ENCODE assay signal across 9 mouse cellular contexts in the genomic region with DNA sequence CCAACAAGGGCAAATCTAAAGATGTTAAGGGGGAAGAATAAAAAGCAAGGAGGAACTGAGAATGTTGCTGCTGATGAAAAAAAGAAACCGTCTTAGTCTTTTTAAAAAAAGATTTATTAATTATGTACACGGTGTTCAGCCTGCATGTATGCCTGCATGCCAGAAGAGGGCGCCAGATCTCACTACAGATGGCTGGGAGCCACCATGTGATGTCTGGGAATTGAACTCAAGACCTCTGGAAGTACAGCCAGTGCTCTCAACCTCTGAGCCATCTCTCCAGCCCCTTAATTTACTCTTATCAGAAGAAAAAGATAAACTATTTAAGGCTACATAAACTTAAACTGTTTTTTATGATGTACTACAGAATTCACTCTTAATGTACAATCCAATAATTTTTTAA. TPM values are rescaled to one million over a fixed set of nuclear protein-coding genes. Genes with fewer than 3 reads are reported as not detected.
DNase-seq lines count a peak whose midpoint lies in the region; ATAC-seq and TF ChIP-seq lines count a peak whose summit lies in the region.
"Had no signal": no experiment of that assay in that cellular context is flagged by ENCODE, and none has a peak within 500 bp of the region (broad histone marks: within the 10 kb centered on the region; RNA-seq: fewer than 3 reads in every experiment).

No protein-coding gene starts in this region.

- peaks cover 47% of the 10 kb centered on the region for H3K36me3 ChIP-seq in intestine, postnatal 0 days (ENCODE audit: control insufficient read depth, insufficient read depth)
- H3K36me3 ChIP-seq in intestine, embryonic 15.5 days: peaks cover 17% of the 10 kb centered on the region
- H3K36me3 ChIP-seq in embryonic facial prominence, embryonic 14.5 days (ENCODE audit: control insufficient read depth, insufficient read depth, low read length): peaks cover 88% of the 10 kb centered on the region

- no peaks in the 10 kb centered on the region for H3K9me3 ChIP-seq in intestine, postnatal 0 days (ENCODE audit: control insufficient read depth)
- H3K9me3 ChIP-seq in intestine, embryonic 15.5 days: no peaks in the 10 kb centered on the region
- no peaks in the 10 kb centered on the region for H3K9me3 ChIP-seq in embryonic facial prominence, embryonic 14.5 days (ENCODE audit: control insufficient read depth, low read length)
- H3K9me3 ChIP-seq: megakaryocyte, embryonic 14.5 days had no signal

- TF ChIP-seq CTCF in intestine, postnatal 0 days (IDR thresholded peaks at IDR 0.05; ENCODE audit: low read depth): peak; percentile 85

- H3K27me3 ChIP-seq in intestine, postnatal 0 days (replicated peaks; ENCODE audit: control insufficient read depth, insufficient read depth, low read length): no peaks in the 10 kb centered on the region
- H3K27me3 ChIP-seq in intestine, embryonic 15.5 days (replicated peaks): no peaks in the 10 kb centered on the region
- no peaks in the 10 kb centered on the region for H3K27me3 ChIP-seq in embryonic facial prominence, embryonic 14.5 days (replicated peaks; ENCODE audit: control insufficient read depth, insufficient read depth, low read length)
- H3K27me3 ChIP-seq: megakaryocyte, embryonic 14.5 days had no signal

- no peaks in the 10 kb centered on the region for H3K4me1 ChIP-seq in intestine, postnatal 0 days (replicated peaks; ENCODE audit: control insufficient read depth, insufficient read depth, low read length)
- no peaks in the 10 kb centered on the region for H3K4me1 ChIP-seq in intestine, embryonic 15.5 days (replicated peaks)
- H3K4me1 ChIP-seq in embryonic facial prominence, embryonic 14.5 days (ENCODE audit: control insufficient read depth, insufficient read depth, low read length): no peaks in the 10 kb centered on the region

- no peak for ATAC-seq in intestine, postnatal 0 days
- no peak for ATAC-seq in intestine, embryonic 15.5 days
- ATAC-seq in CD4-positive, CD25-positive, alpha-beta regulatory T cell, adult 4 months: peak; percentile 81
- no peak for ATAC-seq in embryonic facial prominence, embryonic 14.5 days (ENCODE audit: low read depth)

- H3K4me3 ChIP-seq in intestine, postnatal 0 days (ENCODE audit: low read depth, low read length): no peak overlapping the region
- H3K4me3 ChIP-seq in intestine, embryonic 15.5 days (replicated peaks): no peak overlapping the region
- no peak overlapping the region for H3K4me3 ChIP-seq in embryonic facial prominence, embryonic 14.5 days (ENCODE audit: low read depth, low read length)
- H3K4me3 ChIP-seq: megakaryocyte, embryonic 14.5 days had no signal

- H3K4me2 ChIP-seq in intestine, postnatal 0 days (replicated peaks; ENCODE audit: low read depth): no peak overlapping the region
- no peak overlapping the region for H3K4me2 ChIP-seq in intestine, embryonic 15.5 days (replicated peaks)
- H3K4me2 ChIP-seq in embryonic facial prominence, embryonic 14.5 days (ENCODE audit: low read depth, low read length): no peak overlapping the region

- WGBS in intestine, postnatal 0 days: 24% methylated on average over 3 of the region's 3 CpGs
- WGBS in intestine, embryonic 15.5 days: 28% methylated on average over 3 of the region's 3 CpGs
- 40% methylated on average over 3 of the region's 3 CpGs for WGBS in embryonic facial prominence, embryonic 14.5 days

- intact Hi-C loops in left cerebral cortex, postnatal 36 days (cut with DNase I): loop anchor here (2.0 to 5.0 kb wide), 2 partner anchors 72 to 319 kb away; no protein-coding TSS in a partner anchor

- no peak overlapping the region for H3K27ac ChIP-seq in intestine, postnatal 0 days (ENCODE audit: low read depth, low read length)
- no peak overlapping the region for H3K27ac ChIP-seq in intestine, embryonic 15.5 days
- no peak overlapping the region for H3K27ac ChIP-seq in embryonic facial prominence, embryonic 14.5 days (replicated peaks; ENCODE audit: low read depth, low read length)

- H3K9ac ChIP-seq in intestine, postnatal 0 days (ENCODE audit: low read depth, low read length): no peak overlapping the region
- H3K9ac ChIP-seq in intestine, embryonic 15.5 days: no peak overlapping the region
- no peak overlapping the region for H3K9ac ChIP-seq in embryonic facial prominence, embryonic 14.5 days (ENCODE audit: low read depth, low read length)

- peak; percentile 68 to 73 for DNase-seq in adrenal gland, postnatal 36 days
- peak; percentile 42 for DNase-seq in embryonic facial prominence, embryonic 14.5 days (ENCODE audit: low spot score)
- DNase-seq in left cerebral cortex, postnatal 36 days (ENCODE audit: low spot score in 2 of 2): peak; percentile 19 to 29
- DNase-seq in retina, postnatal 7 days (ENCODE audit: low read depth, low spot score): peak; percentile 36
- DNase-seq in urinary bladder, postnatal 10 days (ENCODE audit: low spot score): peak; percentile 15

RNA-seq across cellular contexts. Expression of a gene that starts 16.7 kb away (rescaled TPM):
- 41.2 and 45.4 TPM in 2 replicates for polyA plus RNA-seq in intestine, postnatal 0 days (2015; fragmentation: Nextera tagmentation; extraction: Ambion mirVana)
- 112 and 129 TPM in 2 replicates for polyA plus RNA-seq in intestine, embryonic 15.5 days (2015; fragmentation: Nextera tagmentation; extraction: Ambion mirVana)
- polyA plus RNA-seq in CD4-positive, CD25-positive, alpha-beta regulatory T cell, adult 4 months (2017; shearing (Covaris generic)): 100 to 1,000 TPM; 116 to 124 TPM
- total RNA-seq in adrenal gland, postnatal 36 days (2021): 10 to 100 TPM; 61.3 to 77.6 TPM
- polyA plus RNA-seq in embryonic facial prominence, embryonic 14.5 days (2014; fragmentation: Nextera tagmentation; extraction: Ambion mirVana): 125 and 146 TPM in 2 replicates
- total RNA-seq in left cerebral cortex, postnatal 36 days (2021): 100 to 1,000 TPM in 1 of 2 experiments, 10 to 100 TPM in 1; 94.5 to 120 TPM

Comparison
In these comparisons a context has a peak if more than half of its experiments do, and no peak if none do; other contexts are left out.
1. DNase-seq: peak in every context shown above with its lines; median percentile 70 in adrenal gland, postnatal 36 days; 42 in embryonic facial prominence, embryonic 14.5 days; 36 in retina, postnatal 7 days; 24 in left cerebral cortex, postnatal 36 days; 15 in urinary bladder, postnatal 10 days.